In the genomic region with DNA sequence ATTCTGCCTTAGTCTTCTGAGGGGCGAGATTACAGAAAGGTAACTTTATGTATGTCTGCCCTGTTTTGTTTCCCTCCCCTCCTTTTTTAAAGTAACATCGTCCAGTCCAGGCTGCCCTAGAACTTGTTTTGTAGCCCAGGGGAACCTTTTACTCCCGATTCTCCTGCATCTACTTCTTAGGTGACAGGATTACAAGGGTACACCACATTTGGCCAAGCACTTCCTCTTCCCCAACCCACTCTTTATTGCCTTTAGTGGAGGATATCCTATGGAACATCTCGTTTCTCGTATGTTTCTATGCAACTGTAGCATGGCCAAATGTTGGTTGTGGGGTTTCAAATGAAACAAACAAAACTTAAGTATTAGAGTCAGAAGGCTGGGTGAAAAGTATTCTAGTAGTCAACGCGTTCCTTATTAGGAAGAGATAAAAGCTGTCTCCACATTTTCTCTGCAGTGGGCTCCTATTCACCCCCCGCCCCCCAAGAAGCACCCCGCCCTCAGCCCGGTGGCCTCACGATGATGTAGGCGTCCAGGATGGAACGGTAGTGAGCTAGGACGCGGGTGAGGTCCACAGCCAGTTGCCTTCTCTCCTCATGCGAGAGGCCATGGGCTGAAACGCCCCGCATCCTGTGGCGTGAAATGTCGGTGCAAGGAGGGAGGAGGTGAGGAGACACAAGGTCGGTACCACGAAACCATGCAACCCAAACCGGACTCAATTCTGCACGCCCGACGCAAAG, we compare ENCODE assay signal across 8 mouse cellular contexts. TPM values are rescaled to one million over a fixed set of nuclear protein-coding genes. Genes with fewer than 3 reads are reported as not detected.
DNase-seq lines count a peak whose midpoint lies in the region; ATAC-seq and TF ChIP-seq lines count a peak whose summit lies in the region.

No protein-coding gene starts in this region.

- H3K27ac ChIP-seq in heart, embryonic 14.5 days (replicated peaks in 1 of 2; ENCODE audit: control insufficient read depth in 1 of 2, insufficient read depth in 1 of 2, low read depth in 2 of 2, low read length in 2 of 2) = peak overlapping the region; percentile 72 to 85
- H3K27ac ChIP-seq in ES-E14 (ENCODE audit: insufficient read depth, low read depth, low read length, poor library complexity, severe bottlenecking) = peak overlapping the region; percentile 16; the same call in 1 of the 2 replicates
- H3K27ac ChIP-seq in hindbrain, embryonic 10.5 days = peak overlapping the region; percentile 92
- peak overlapping the region; percentile 96 for H3K27ac ChIP-seq in midbrain, embryonic 10.5 days (replicated peaks)

- 6% methylated on average over 26 of the region's 26 CpGs for WGBS in heart, embryonic 14.5 days
- WGBS in hindbrain, embryonic 10.5 days = 9% methylated on average over 26 of the region's 26 CpGs
- 7% methylated on average over 26 of the region's 26 CpGs for WGBS in midbrain, embryonic 10.5 days

- H3K4me3 ChIP-seq in heart, embryonic 14.5 days (ENCODE audit: control insufficient read depth in 1 of 2, insufficient read depth in 1 of 2, low read depth in 1 of 2, low read length in 2 of 2) = peak overlapping the region; percentile 82 to 97
- H3K4me3 ChIP-seq in ES-E14 (ENCODE audit: insufficient read depth in 1 of 2, low read depth in 1 of 2, low read length in 2 of 2, poor library complexity in 1 of 2, severe bottlenecking in 1 of 2) = peak overlapping the region; percentile 72 to 88
- H3K4me3 ChIP-seq in hindbrain, embryonic 10.5 days = peak overlapping the region; percentile 75
- peak overlapping the region; percentile 97 for H3K4me3 ChIP-seq in midbrain, embryonic 10.5 days

- H3K4me1 ChIP-seq in heart, embryonic 14.5 days (ENCODE audit: control insufficient read depth in 2 of 2, insufficient read depth in 2 of 2, low read length in 2 of 2) = peaks cover 3 to 13% of the 10 kb centered on the region in 2 experiments; a peak in 3 of 4 replicates
- peaks cover 2 to 9% of the 10 kb centered on the region in 2 experiments; a peak in 2 of 4 replicates for H3K4me1 ChIP-seq in ES-E14 (ENCODE audit: control insufficient read depth in 2 of 2, insufficient read depth in 2 of 2, low read length in 2 of 2, poor library complexity in 1 of 2)
- peaks cover 38% of the 10 kb centered on the region for H3K4me1 ChIP-seq in hindbrain, embryonic 10.5 days (replicated peaks)
- H3K4me1 ChIP-seq in midbrain, embryonic 10.5 days = peaks cover 43% of the 10 kb centered on the region

- ATAC-seq in heart, embryonic 14.5 days (ENCODE audit: insufficient number of reproducible peaks, insufficient read depth, low FRiP score, low read depth) = 0 out of 2 replicates have a peak, but pooled peaks have one; percentile 14

- peak overlapping the region; percentile 78 for H3K4me2 ChIP-seq in heart, embryonic 14.5 days (ENCODE audit: low read length)

- in situ Hi-C loops in ES-E14 (cut with MboI; ENCODE audit: low sequenced_read_pairs in 2 of 2, unreplicated experiment in 2 of 2) = no loop called here

- DNase-seq in heart, postnatal 4 days = no peak
- no peak for DNase-seq in ES-E14 (ENCODE audit: low read depth, low spot score)
- no peak for DNase-seq in hindbrain, embryonic 10.5 days (ENCODE audit: low spot score)
- DNase-seq in midbrain, embryonic 10.5 days (ENCODE audit: low spot score) = no peak
- DNase-seq in cerebellum, adult 9-11 months = no peak
- DNase-seq in thymus, postnatal 25 days = no peak
- DNase-seq in layer of hippocampus, adult 9-11 months = no peak

- no peaks in the 10 kb centered on the region for H3K27me3 ChIP-seq in heart, embryonic 14.5 days (ENCODE audit: control insufficient read depth, insufficient read depth, low read length)
- H3K27me3 ChIP-seq in hindbrain, embryonic 10.5 days (ENCODE audit: insufficient read depth, poor library complexity, severe bottlenecking) = no peaks in the 10 kb centered on the region
- no peaks in the 10 kb centered on the region for H3K27me3 ChIP-seq in midbrain, embryonic 10.5 days (ENCODE audit: low read depth, poor library complexity, severe bottlenecking)

- H3K9me3 ChIP-seq in heart, embryonic 14.5 days (ENCODE audit: control insufficient read depth, low read length) = no peaks in the 10 kb centered on the region
- no peaks in the 10 kb centered on the region for H3K9me3 ChIP-seq in ES-E14 (ENCODE audit: control insufficient read depth, insufficient read depth, low read depth, low read length)
- no peaks in the 10 kb centered on the region for H3K9me3 ChIP-seq in hindbrain, embryonic 10.5 days
- no peaks in the 10 kb centered on the region for H3K9me3 ChIP-seq in midbrain, embryonic 10.5 days (replicated peaks)

- H3K36me3 ChIP-seq in heart, embryonic 14.5 days (ENCODE audit: control insufficient read depth, insufficient read depth, low read length) = peaks cover 63% of the 10 kb centered on the region
- H3K36me3 ChIP-seq in ES-E14 (ENCODE audit: control insufficient read depth, insufficient read depth, low read length, poor library complexity, severe bottlenecking) = peaks cover 34% of the 10 kb centered on the region
- H3K36me3 ChIP-seq in hindbrain, embryonic 10.5 days = peaks cover 69% of the 10 kb centered on the region
- H3K36me3 ChIP-seq in midbrain, embryonic 10.5 days = peaks cover 69% of the 10 kb centered on the region

- H3K9ac ChIP-seq in heart, embryonic 14.5 days (ENCODE audit: low read length) = peak overlapping the region; percentile 96
- peak overlapping the region; percentile 73 for H3K9ac ChIP-seq in ES-E14 (ENCODE audit: insufficient read depth, low read depth, low read length, poor library complexity, severe bottlenecking)

TF ChIP-seq in ES-E14, 5 proteins besides CTCF, POLR2A, EP300 and RAD21:
- TF ChIP-seq CHD2 (IDR thresholded peaks at IDR 0.05; ENCODE audit: low read depth, low read length) (no peak), HCFC1 (IDR thresholded peaks at IDR 0.05; ENCODE audit: borderline replicate concordance, insufficient read depth, low read length) (no peak), ZNF384 (IDR thresholded peaks at IDR 0.05; ENCODE audit: low read depth, low read length) (no peak)

RNA-seq across cellular contexts. Expression of gene Isg20l2, which starts 0.6 kb away (rescaled TPM):
- 18.5 and 19.3 TPM in 2 replicates for polyA plus RNA-seq in heart, embryonic 14.5 days (2014; fragmentation: Nextera tagmentation; extraction: Ambion mirVana)
- 10 to 100 TPM; 20.1 to 21.2 TPM for total RNA-seq in heart, postnatal 4 days (2021)
- total RNA-seq in ES-E14 (2012; rRNA removed) = 33.6 and 40.1 TPM in 2 replicates
- polyA plus RNA-seq in hindbrain, embryonic 10.5 days (2016; fragmentation: Nextera tagmentation; extraction: Ambion mirVana) = 73.3 and 75.7 TPM in 2 replicates
- polyA plus RNA-seq in midbrain, embryonic 10.5 days (2016; fragmentation: Nextera tagmentation; extraction: Ambion mirVana) = 81.6 and 81.9 TPM in 2 replicates

RNA-seq across cellular contexts. Expression of gene Rrnad1, which starts 1.0 kb away (rescaled TPM):
- polyA plus RNA-seq in heart, embryonic 14.5 days (2014; fragmentation: Nextera tagmentation; extraction: Ambion mirVana) = 10.9 and 14.4 TPM in 2 replicates
- total RNA-seq in heart, postnatal 4 days (2021) = 1 to 10 TPM; 7.7 to 8.9 TPM
- total RNA-seq in ES-E14 (2012; rRNA removed) = 22.0 and 25.5 TPM in 2 replicates
- polyA plus RNA-seq in hindbrain, embryonic 10.5 days (2016; fragmentation: Nextera tagmentation; extraction: Ambion mirVana) = 18.9 and 20.9 TPM in 2 replicates
- 18.6 and 21.6 TPM in 2 replicates for polyA plus RNA-seq in midbrain, embryonic 10.5 days (2016; fragmentation: Nextera tagmentation; extraction: Ambion mirVana)

RNA-seq across cellular contexts. Expression of gene Mrpl24, which starts 10.2 kb away (rescaled TPM):
- 64.1 and 67.9 TPM in 2 replicates for polyA plus RNA-seq in heart, embryonic 14.5 days (2014; fragmentation: Nextera tagmentation; extraction: Ambion mirVana)
- total RNA-seq in heart, postnatal 4 days (2021) = 10 to 100 TPM; 68.2 to 68.9 TPM
- total RNA-seq in ES-E14 (2012; rRNA removed) = 154 and 162 TPM in 2 replicates
- 74.7 and 76.1 TPM in 2 replicates for polyA plus RNA-seq in hindbrain, embryonic 10.5 days (2016; fragmentation: Nextera tagmentation; extraction: Ambion mirVana)
- 78.3 and 81.6 TPM in 2 replicates for polyA plus RNA-seq in midbrain, embryonic 10.5 days (2016; fragmentation: Nextera tagmentation; extraction: Ambion mirVana)

RNA-seq across cellular contexts. Expression of gene Crabp2, which starts 19.0 kb away (rescaled TPM):
- polyA plus RNA-seq in heart, embryonic 14.5 days (2014; fragmentation: Nextera tagmentation; extraction: Ambion mirVana) = 1.6 and 2.4 TPM in 2 replicates
- 1 to 10 TPM in 1 of 2 experiments, under 1 TPM in 1; 0.91 to 1.0 TPM for total RNA-seq in heart, postnatal 4 days (2021)
- 9.4 and 19.7 TPM in 2 replicates for total RNA-seq in ES-E14 (2012; rRNA removed)
- polyA plus RNA-seq in hindbrain, embryonic 10.5 days (2016; fragmentation: Nextera tagmentation; extraction: Ambion mirVana) = 956 and 1,072 TPM in 2 replicates
- 562 and 684 TPM in 2 replicates for polyA plus RNA-seq in midbrain, embryonic 10.5 days (2016; fragmentation: Nextera tagmentation; extraction: Ambion mirVana)

RNA-seq across cellular contexts. Expression of gene Hdgf, which starts 23.4 kb away (rescaled TPM):
- 148 and 154 TPM in 2 replicates for polyA plus RNA-seq in heart, embryonic 14.5 days (2014; fragmentation: Nextera tagmentation; extraction: Ambion mirVana)
- 100 to 1,000 TPM; 146 to 151 TPM for total RNA-seq in heart, postnatal 4 days (2021)
- total RNA-seq in ES-E14 (2012; rRNA removed) = 296 and 312 TPM in 2 replicates
- polyA plus RNA-seq in hindbrain, embryonic 10.5 days (2016; fragmentation: Nextera tagmentation; extraction: Ambion mirVana) = 229 TPM in 2 replicates
- 176 and 213 TPM in 2 replicates for polyA plus RNA-seq in midbrain, embryonic 10.5 days (2016; fragmentation: Nextera tagmentation; extraction: Ambion mirVana)

Comparison
In these comparisons a context has a peak if more than half of its experiments do, and no peak if none do; other contexts are left out.
1. H3K27ac ChIP-seq: peak in every context shown above with its lines; median percentile 96 in midbrain, embryonic 10.5 days; 92 in hindbrain, embryonic 10.5 days; 78 in heart, embryonic 14.5 days; 16 in ES-E14.